Mouse (Mus musculus) liver, adult 2 months (tissue): ENCODE data around the gene Tor4a. TPM values are rescaled to one million over a fixed set of nuclear protein-coding genes. Genes with fewer than 3 reads are reported as not detected.
A peak's percentile ranks its signal among the peaks of the same experiment; 100 is the strongest.

Experiments
- DNase-seq: peaks from one replicate; pipeline ENCODE4 v3.0.0-alpha.2; 2011; ENCODE audit warnings: low read depth, low spot score; ENCODE audit errors: extremely low read depth
- H3K27ac ChIP-seq: fragments of 200-500 bp; replicated peaks from 2 replicates; pipeline ENCODE4 v1.5.1; 2012; ENCODE audit warnings: low read depth, mild to moderate bottlenecking, control low read depth, inconsistent platforms, low read length; ENCODE audit not compliant: insufficient read depth
- H3K27me3 ChIP-seq: fragments of 200-500 bp; 2 replicates; pipeline ENCODE4 v1.6.1; 2012; ENCODE audit warnings: mild to moderate bottlenecking, moderate library complexity, low read length, inconsistent platforms; ENCODE audit not compliant: control insufficient read depth, insufficient read depth
- H3K36me3 ChIP-seq: fragments of 200-500 bp; 2 replicates; pipeline ENCODE4 v1.6.1; 2012; ENCODE audit warnings: low read length, inconsistent platforms; ENCODE audit not compliant: control insufficient read depth, insufficient read depth
- H3K4me1 ChIP-seq: fragments of 200-500 bp; 2 replicates; pipeline ENCODE4 v1.6.1; 2011; ENCODE audit warnings: low read length; ENCODE audit not compliant: control insufficient read depth, insufficient read depth
- H3K4me3 ChIP-seq: fragments of 200-500 bp; 2 replicates; pipeline ENCODE4 v1.5.1; 2011; ENCODE audit warnings: low read depth, mild to moderate bottlenecking, control low read depth, low read length, moderate library complexity; ENCODE audit not compliant: insufficient read depth
- H3K79me2 ChIP-seq: fragments of 200-500 bp; 2 replicates; pipeline ENCODE4 v1.6.1; 2012; ENCODE audit warnings: inconsistent platforms, mild to moderate bottlenecking, low read length, moderate library complexity; ENCODE audit not compliant: control insufficient read depth, insufficient read depth
- H3K9ac ChIP-seq: fragments of 200-500 bp; 2 replicates; pipeline ENCODE4 v1.6.1; 2012; ENCODE audit warnings: low read depth, mild to moderate bottlenecking, control low read depth, inconsistent platforms, low read length
- CTCF ChIP-seq: fragments of 200-500 bp; IDR thresholded peaks from 2 replicates; pipeline ENCODE4 v1.5.1; 2011; ENCODE audit warnings: low read depth, low read length, control low read depth
- POLR2A ChIP-seq: fragments of 200-500 bp; IDR thresholded peaks from 2 replicates; pipeline ENCODE4 v1.6.1; 2011; ENCODE audit warnings: low read length, control low read depth; ENCODE audit not compliant: insufficient read depth; ENCODE audit errors: extremely low read depth
- WGBS: fragments of 180-500 bp; shearing (Covaris S2); methylation state at CpG from one replicate; pipeline ENCODE4 v1.1.7; 2018; 5-methylcytosine and 5-hydroxymethylcytosine counted together
- polyA plus RNA-seq: library from polyadenylated mRNA; depleted of rRNA; stranded (reverse); fragments of >200 nt; gene quantifications from 2 replicates; pipeline ENCODE4 v1.2.3, GENCODE M21; 2012
- total RNA-seq: library from RNA; depleted of rRNA; stranded (reverse); fragments of >200 nt; gene quantifications from 2 replicates; pipeline ENCODE4 v1.2.3, GENCODE M21; 2014

The Tor4a gene
- total and polyA plus RNA-seq, 2 experiments = 4.6 to 7.0 TPM

DNA sequence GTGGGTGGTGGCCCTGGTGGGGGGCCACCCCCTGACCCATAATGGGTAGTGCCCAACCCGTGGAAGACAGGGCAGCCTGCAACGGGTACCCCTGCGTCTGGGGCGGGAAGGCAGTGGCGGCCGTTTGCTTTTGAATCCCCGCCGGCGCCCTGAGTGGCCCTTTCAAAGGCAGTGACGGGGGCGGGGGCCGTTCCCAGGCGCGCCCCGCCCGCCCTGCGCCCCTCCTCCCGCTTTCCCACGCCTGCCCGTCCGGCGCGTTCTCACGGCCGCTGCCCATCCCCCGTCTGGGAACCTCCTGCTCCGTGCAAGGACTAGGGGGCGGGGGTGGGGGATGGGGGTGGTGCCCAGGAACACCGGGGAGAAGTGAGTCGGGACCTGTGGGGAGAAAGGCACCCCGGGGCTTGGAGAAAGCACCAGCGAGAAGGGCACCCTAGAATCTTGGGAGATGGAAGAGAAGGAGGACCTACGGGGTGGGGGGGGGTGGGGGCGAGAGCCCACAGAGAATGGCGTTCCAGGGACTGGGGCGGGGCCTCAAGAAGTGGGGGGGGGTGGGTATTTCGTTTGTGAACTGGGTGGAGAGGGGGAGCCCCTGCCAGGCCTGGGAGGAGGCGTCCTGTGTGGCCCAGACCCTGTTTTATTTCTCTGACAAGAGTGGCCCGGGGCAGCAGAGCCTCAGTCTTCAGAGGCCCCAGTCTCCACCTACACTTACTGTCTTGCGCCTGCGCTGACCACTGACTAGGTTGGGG, 28.6 kb downstream of the Tor4a start:
- DNase-seq = no peak
- H3K27me3 ChIP-seq = no peaks in the 10 kb centered on the region
- H3K36me3 ChIP-seq = no peaks in the 10 kb centered on the region
- H3K4me1 ChIP-seq = no peaks in the 10 kb centered on the region
- peak overlapping the region; percentile 51 for H3K9ac ChIP-seq
- no peaks in the 10 kb centered on the region for H3K79me2 ChIP-seq
- TF ChIP-seq CTCF (no peak), POLR2A (no peak)
- H3K4me3 ChIP-seq = peak overlapping the region; percentile 50; the same call in 1 of the 2 replicates
- H3K27ac ChIP-seq = no peak overlapping the region
- WGBS = 8% methylated on average over 33 of the region's 41 CpGs

DNA sequence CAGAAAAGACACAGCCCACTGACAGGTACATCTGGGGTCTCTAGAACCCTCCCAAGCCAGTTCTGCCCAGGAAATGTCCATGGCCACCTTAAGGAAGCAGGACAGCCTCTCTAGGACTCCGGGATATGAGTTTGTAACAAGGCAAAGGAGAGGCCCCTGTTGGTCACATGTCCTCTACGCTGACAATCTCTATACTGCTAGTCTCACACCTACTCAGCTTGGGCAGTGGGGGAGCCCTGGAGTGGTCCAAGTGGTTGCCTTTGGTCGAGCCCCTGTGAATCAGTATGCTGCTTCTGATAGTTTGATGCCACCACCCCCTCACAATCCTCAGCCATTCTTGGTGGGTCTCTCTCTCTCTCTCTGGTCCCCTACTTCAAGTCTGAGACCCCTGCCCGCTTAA, 29.2 kb downstream of the Tor4a start:
- TF ChIP-seq CTCF (no peak), POLR2A (no peak)
- Histone ChIP-seq H3K4me3 (peak overlapping the region; percentile 50; the same call in 1 of the 2 replicates), H3K9ac (peak overlapping the region; percentile 51), H3K27ac (no peak overlapping the region), H3K27me3 (no peaks in the 10 kb centered on the region), H3K36me3 (no peaks in the 10 kb centered on the region), H3K79me2 (no peaks in the 10 kb centered on the region), H3K4me1 (no peaks in the 10 kb centered on the region)
- WGBS = 49% methylated on average over 4 of the region's 4 CpGs
- DNase-seq = no peak

DNA sequence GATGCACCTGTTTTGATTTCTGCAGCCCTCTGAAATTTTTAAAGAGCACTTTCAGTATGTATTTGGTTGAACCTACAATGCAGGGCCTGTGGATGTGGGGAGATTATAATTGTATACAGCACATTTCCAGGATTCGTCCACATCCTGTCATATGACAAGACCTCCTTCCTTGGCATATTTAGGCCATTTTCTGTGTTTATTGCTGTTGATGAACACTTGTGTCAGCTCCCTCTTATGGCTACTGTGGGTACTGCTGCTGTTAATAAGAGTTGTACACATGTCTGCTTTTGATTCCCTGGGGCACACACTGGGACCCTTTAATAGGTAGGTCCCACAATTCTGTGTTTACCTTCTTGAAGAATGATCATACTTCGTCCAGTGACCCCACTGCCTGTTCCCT, 39.0 kb downstream of the Tor4a start:
- Histone ChIP-seq H3K9ac (no peak overlapping the region), H3K27ac (no peak overlapping the region), H3K27me3 (no peaks in the 10 kb centered on the region), H3K4me3 (no peak overlapping the region), H3K4me1 (peaks cover 5% of the 10 kb centered on the region; the same call in 1 of the 2 replicates), H3K36me3 (no peaks in the 10 kb centered on the region), H3K79me2 (no peaks in the 10 kb centered on the region)
- 72% methylated on average over 2 of the region's 2 CpGs for WGBS
- peak; percentile 57 for DNase-seq
- no peak for TF ChIP-seq POLR2A
- peak; percentile 15; the same call in 1 of the 2 replicates for TF ChIP-seq CTCF

DNA sequence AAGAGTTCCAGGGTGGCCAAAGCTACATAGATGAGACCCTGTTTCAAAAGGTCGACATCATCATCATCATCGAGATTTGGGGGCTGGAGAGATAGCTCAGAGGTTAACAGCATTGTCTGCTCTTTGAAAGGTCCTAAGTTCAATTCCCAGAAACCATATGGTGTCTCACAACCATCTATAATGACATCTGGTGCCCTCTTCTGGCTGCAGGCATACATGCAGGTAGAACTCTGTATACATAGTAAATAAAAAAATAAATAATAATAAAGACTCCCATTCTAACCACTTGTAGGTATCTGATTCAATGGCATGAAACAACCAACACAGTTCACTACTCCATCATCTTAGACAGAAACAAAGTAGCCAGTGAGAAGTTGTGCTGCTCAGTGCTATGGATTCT, 39.7 kb downstream of the Tor4a start:
- no peaks in the 10 kb centered on the region for H3K79me2 ChIP-seq
- no peak for DNase-seq
- H3K36me3 ChIP-seq = no peaks in the 10 kb centered on the region
- no peak overlapping the region for H3K4me3 ChIP-seq
- peaks cover 5% of the 10 kb centered on the region; the same call in 1 of the 2 replicates for H3K4me1 ChIP-seq
- TF ChIP-seq POLR2A = no peak
- no peak for TF ChIP-seq CTCF
- 42% methylated on average over 2 of the region's 2 CpGs for WGBS
- H3K27ac ChIP-seq = no peak overlapping the region
- no peak overlapping the region for H3K9ac ChIP-seq
- H3K27me3 ChIP-seq = no peaks in the 10 kb centered on the region

DNA sequence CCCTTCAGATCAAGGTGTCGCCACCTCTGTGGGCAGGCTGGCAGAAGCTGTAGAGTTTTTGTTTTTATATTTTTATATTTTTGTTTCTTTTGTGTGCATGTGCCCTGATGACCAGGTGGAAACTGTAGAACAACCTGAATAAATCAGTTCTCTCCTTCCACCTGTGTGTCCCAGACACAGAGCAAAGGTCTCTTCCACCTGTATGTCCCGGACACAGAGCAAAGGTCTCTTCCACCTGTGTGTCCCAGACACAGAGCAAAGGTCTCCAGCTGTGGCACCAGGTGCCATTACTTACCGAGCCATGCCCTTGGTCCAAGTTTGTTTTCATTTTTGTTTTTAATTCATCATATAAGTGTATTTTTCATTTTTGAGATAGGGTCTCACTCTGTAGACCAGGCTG, 40.5 kb downstream of the Tor4a start:
- peaks cover 5% of the 10 kb centered on the region; the same call in 1 of the 2 replicates for H3K4me1 ChIP-seq
- H3K9ac ChIP-seq = no peak overlapping the region
- peak overlapping the region; percentile 14; the same call in 1 of the 2 replicates for H3K27ac ChIP-seq
- TF ChIP-seq CTCF = no peak
- no peaks in the 10 kb centered on the region for H3K27me3 ChIP-seq
- WGBS = 47% methylated on average over 3 of the region's 3 CpGs
- no peak overlapping the region for H3K4me3 ChIP-seq
- no peaks in the 10 kb centered on the region for H3K79me2 ChIP-seq
- H3K36me3 ChIP-seq = no peaks in the 10 kb centered on the region
- peak; percentile 86 for DNase-seq
